Mouse (Mus musculus): ENCODE results near the gene Jak2. TPM values are rescaled to one million over a fixed set of nuclear protein-coding genes. Genes with fewer than 3 reads are reported as not detected.

Gene Jak2
- total and polyA plus RNA-seq, 3 experiments = 4.3 to 19.5 (median 17.8) TPM

DNA sequence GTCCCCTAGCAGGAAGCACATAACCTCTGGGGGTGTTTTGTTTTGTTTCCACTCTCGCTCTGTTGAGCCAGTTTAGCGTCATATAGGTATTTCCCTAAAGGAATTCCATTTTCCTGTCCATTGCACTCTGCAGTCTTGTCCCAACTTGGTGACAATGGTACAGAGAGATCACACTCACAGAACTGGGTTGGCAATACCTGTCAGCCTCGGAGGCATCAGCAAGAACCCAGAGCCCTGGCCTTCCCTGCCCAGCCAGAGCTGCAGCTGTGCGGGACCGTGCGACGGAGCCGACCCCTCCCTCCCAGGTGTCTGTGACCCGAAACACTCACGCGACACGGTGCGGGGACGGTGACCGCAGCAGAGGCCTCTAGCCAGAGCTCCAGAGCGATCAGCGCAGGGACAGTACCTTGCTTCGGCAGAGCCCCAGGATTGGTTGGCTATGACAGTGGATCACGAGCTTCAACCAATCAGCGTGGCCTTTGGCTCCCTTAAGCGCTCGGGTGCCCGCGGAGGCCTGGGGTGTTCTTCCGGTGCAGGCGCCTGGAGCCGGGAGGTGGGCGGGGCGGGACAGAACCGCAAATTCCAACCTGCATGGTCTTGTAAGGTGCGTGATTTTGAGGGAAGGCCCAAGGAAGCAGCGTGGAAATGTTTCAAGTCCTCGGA, 110.0 kb downstream of the Jak2 start:
- intact Hi-C loops (cut with DNase I) = no loop called here

GRCm38 (mm10) chr19:29362173-29362930, 110.7 kb downstream of the Jak2 start:
- no peak for TF ChIP-seq POLR2A (IDR thresholded peaks at IDR 0.05; ENCODE audit: insufficient read depth, low read depth, low read length)
- TF ChIP-seq CTCF (IDR thresholded peaks at IDR 0.05) = no peak
- no peak for TF ChIP-seq EP300 (IDR thresholded peaks at IDR 0.05; ENCODE audit: insufficient read depth, low read depth, low read length)
- H3K27me3 ChIP-seq (ENCODE audit: control insufficient read depth, insufficient read depth, low read length) = no peaks in the 10 kb centered on the region
- no peak for DNase-seq
- intact Hi-C loops (cut with DNase I) = no loop called here
- peak overlapping the region; percentile 20 for H3K9ac ChIP-seq (ENCODE audit: low read depth, low read length)
- 37% methylated on average over 13 of the region's 13 CpGs for WGBS
- H3K36me3 ChIP-seq (ENCODE audit: control insufficient read depth, insufficient read depth, low read length) = no peaks in the 10 kb centered on the region
- H3K4me1 ChIP-seq (ENCODE audit: control insufficient read depth, insufficient read depth, low read length) = no peaks in the 10 kb centered on the region; the same call in 1 of the 2 replicates
- peak overlapping the region; percentile 83 for H3K27ac ChIP-seq
- no peaks in the 10 kb centered on the region for H3K79me2 ChIP-seq (replicated peaks; ENCODE audit: control insufficient read depth, insufficient read depth, low read length)
- peak overlapping the region; percentile 71 for H3K4me3 ChIP-seq

More for the DNA sequence above, 110.0 kb downstream of the Jak2 start:
- DNase-seq = peak; percentile 86 to 93
- H3K4me1 ChIP-seq (ENCODE audit: control insufficient read depth, insufficient read depth, low read length) = no peaks in the 10 kb centered on the region; the same call in 1 of the 2 replicates
- TF ChIP-seq CTCF (IDR thresholded peaks at IDR 0.05) (no peak), POLR2A (IDR thresholded peaks at IDR 0.05; ENCODE audit: insufficient read depth, low read depth, low read length) (peak; percentile 87), EP300 (IDR thresholded peaks at IDR 0.05; ENCODE audit: insufficient read depth, low read depth, low read length) (0 out of 2 replicates have a peak, but pooled peaks have one; percentile 10)
- no peaks in the 10 kb centered on the region for H3K79me2 ChIP-seq (replicated peaks; ENCODE audit: control insufficient read depth, insufficient read depth, low read length)
- no peaks in the 10 kb centered on the region for H3K36me3 ChIP-seq (ENCODE audit: control insufficient read depth, insufficient read depth, low read length)
- H3K4me3 ChIP-seq = peak overlapping the region; percentile 71
- H3K9ac ChIP-seq (ENCODE audit: low read depth, low read length) = peak overlapping the region; percentile 76
- H3K27ac ChIP-seq = peak overlapping the region; percentile 83
- WGBS = 1% methylated on average over 33 of the region's 33 CpGs
- no peaks in the 10 kb centered on the region for H3K27me3 ChIP-seq (ENCODE audit: control insufficient read depth, insufficient read depth, low read length)

Other genes with a start within 250 kb of the Jak2 start
- 100 to 1,000 TPM in 1 of 2 experiments, 10 to 100 TPM in 1; 85.8 to 101 TPM for gene Ak3, start 203.9 kb upstream of the Jak2 start, total RNA-seq (2021)
- gene Ak3, start 203.9 kb upstream of the Jak2 start, polyA plus RNA-seq (2012; rRNA removed) = 70.1 and 94.1 TPM in 2 replicates
- 1 to 10 TPM; 5.0 to 6.2 TPM for gene Rcl1, start 150.5 kb upstream of the Jak2 start, total RNA-seq (2021)
- gene Rcl1, start 150.5 kb upstream of the Jak2 start, polyA plus RNA-seq (2012; rRNA removed) = 5.3 and 5.6 TPM in 2 replicates
- gene Insl6, start 73.5 kb downstream of the Jak2 start, total RNA-seq (2021) = under 1 TPM in 1 of 2 experiments, not detected in 1; 0.73 TPM
- 0.26 and 0.39 TPM in 2 replicates for gene Insl6, start 73.5 kb downstream of the Jak2 start, polyA plus RNA-seq (2012; rRNA removed)
- not detected for gene Rln1, start 82.8 kb downstream of the Jak2 start, total RNA-seq (2021)
- not detected in 2 replicates for gene Rln1, start 82.8 kb downstream of the Jak2 start, polyA plus RNA-seq (2012; rRNA removed)
- 10 to 100 TPM; 22.9 to 28.1 TPM for gene Plgrkt, start 115.6 kb downstream of the Jak2 start, total RNA-seq (2021)
- gene Plgrkt, start 115.6 kb downstream of the Jak2 start, polyA plus RNA-seq (2012; rRNA removed) = 29.9 and 36.4 TPM in 2 replicates
- gene Cd274, start 115.6 kb downstream of the Jak2 start, total RNA-seq (2021) = 1 to 10 TPM; 1.8 to 5.4 TPM
- 4.3 and 5.2 TPM in 2 replicates for gene Cd274, start 115.6 kb downstream of the Jak2 start, polyA plus RNA-seq (2012; rRNA removed)
- not detected for gene Pdcd1lg2, start 159.1 kb downstream of the Jak2 start, total RNA-seq (2021)
- gene Pdcd1lg2, start 159.1 kb downstream of the Jak2 start, polyA plus RNA-seq (2012; rRNA removed) = 0.14 TPM in 1 of 2 replicates, not detected in the other